Mouse (Mus musculus): Measurements from ENCODE around the gene Gm20547.

Gene Gm20547

DNA sequence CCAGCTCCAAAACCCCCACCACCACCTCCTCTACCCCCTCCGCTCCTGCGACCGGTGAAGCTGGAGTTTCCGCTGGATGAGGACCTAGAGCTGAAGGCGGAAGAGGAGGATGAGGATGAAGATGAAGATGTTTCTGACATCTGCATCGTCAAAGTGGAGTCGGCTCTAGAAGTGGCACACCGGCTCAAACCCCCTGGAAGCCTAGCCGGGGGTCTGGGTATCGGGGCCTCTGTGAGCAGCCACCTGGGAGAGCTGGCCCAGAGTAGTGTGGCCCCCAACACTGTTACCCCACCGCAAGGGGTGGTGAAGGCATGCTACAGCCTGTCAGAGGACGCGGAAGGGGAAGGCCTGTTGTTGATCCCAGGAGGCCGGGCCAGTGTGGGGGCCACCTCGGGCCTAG lies 13.9 kb upstream of the Gm20547 start:
- DNase-seq: no peak

DNA sequence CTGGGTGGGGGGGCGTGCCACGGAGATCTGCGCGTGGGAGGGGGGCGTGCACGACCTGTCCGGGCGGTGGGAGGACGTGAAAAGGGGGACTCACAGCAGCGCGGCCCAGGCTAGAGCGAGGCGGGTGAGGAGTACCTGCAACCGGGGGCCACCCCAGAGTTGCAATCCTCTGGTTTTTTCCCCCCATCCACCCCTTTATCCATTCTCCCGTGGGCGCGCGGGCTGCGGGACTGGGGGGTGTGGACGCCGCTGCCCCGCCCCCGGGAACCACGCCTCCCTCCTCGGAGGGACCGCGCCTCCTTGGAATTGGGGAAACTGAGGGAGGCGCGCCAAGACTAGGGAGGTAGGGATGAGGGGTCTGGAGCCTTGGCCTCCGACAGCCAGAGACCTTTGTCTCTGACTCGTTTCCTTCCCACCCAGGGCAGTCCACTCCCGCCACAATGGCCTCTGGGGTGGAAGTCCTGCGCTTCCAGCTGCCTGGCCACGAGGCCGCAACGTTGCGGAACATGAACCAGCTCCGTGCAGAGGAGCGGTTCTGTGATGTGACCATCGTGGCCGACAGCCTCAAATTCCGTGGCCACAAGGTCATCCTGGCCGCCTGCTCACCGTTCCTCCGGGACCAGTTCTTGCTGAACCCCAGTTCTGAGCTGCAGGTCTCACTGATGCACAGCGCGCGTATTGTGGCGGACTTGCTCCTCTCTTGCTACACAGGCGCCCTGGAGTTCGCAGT lies 13.1 kb upstream of the Gm20547 start:
- DNase-seq: peak; percentile 55

DNA sequence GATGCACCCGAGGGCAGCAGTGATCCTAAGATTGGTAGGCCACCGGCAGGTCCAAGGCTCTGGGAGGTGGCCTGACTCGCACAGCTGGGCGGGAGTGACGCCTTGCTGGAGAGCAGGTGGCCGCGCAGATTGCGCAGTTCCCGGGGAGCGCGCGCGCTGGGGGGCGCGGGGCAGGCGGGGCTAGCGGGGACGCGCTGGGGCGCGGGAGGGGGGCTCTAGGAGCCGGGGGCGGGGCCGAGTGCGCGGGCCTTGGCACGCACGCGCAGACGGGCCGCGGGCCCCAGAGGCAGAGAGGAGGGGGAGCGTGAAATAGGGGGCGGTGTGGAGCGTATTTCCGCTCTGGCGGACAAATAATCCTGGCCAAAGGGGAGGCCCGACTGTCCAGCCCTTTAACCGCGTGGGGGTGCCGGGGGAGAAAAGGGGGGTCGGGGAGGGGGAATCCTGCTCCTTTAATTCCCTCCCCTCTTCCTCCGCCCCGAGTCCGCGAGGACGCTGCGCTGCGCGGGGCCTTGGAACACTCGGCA lies 12.3 kb upstream of the Gm20547 start:
- DNase-seq: peak; percentile 96

DNA sequence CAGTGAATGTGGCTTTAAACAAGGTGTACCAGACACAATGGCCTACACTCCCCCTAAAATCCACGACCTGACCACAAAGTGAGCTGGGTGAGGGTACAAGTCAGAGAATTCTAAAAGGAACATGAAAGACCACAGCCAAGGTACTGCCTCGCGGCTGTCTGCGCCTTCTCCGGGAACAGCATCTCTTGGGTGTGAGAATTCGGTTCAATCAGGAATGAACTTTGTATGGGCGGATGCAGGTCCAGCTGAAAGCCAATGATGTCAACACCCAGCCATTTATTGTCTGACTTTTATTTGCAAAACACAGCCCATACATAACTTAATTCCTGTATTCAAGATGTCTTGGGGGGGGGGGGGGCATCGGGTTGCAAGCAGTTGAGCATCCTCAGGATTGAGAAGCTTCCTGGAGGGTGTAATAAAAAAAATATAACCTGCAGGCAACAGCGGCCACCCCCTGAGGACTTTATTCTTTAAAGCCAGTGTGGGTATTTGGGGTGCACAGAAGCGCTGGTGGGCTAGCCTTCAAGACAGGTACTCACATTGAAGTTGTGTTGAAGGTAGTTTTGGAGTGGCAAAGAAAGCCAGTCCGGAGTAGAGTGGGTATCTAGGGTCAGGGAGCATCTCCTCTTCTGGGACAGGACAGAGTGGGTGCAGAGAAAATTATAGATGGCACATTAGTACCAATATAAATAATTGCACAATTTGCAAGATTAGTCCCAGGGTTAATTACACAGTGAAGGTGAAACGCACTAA lies 11.4 kb upstream of the Gm20547 start:
- no peak for DNase-seq

DNA sequence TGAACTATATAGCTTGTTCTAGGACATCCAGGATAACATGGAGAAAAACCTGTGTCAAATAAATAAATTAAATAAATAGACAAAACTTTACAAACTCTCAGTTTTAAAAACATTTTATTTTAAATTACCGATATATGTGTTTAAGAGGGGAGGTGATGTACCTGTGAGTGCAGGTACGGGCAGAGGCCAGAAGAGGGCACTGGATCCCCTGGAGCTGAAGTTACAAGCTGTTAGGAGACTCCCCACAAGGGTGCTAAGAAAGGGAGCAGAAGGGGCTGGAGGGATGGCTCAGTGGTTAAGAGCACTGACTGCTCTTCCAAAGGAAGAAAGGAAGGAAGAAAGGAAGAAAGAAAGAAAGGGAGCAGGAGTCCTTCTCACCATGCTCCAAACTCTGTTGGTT lies 9.5 kb upstream of the Gm20547 start:
- DNase-seq: no peak

DNA sequence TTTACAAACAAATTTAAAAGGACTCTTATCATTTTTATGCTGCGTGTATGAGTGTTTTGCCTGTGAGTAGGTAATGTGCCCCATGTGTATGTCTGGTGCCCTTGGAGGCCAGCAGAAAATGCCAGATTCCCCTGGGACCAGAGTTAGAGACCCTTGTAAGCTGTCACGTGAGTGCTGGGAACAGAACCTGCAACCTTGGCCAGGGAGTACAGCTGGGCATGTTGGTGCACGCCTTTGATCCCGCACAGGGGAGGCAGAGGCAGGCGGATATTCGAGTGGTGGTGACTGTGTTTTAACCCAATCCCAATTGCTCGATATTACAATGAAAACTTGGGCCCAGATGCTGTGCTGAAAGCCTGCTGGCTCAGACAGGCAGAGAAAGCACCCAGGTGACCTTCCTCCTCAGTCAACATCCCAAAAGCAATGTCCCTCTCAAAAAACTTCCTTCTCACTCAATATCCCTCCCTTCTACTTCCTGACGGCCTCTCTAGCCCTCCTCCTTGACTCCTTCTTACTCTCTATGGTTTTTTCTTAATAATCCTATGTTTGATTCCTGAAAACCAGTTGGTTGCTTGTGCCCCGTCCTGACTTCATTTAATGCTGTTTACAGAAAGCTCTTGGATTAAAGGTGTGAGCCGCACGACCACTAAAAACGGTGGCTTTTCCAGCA lies 8.4 kb upstream of the Gm20547 start:
- DNase-seq: no peak

DNA sequence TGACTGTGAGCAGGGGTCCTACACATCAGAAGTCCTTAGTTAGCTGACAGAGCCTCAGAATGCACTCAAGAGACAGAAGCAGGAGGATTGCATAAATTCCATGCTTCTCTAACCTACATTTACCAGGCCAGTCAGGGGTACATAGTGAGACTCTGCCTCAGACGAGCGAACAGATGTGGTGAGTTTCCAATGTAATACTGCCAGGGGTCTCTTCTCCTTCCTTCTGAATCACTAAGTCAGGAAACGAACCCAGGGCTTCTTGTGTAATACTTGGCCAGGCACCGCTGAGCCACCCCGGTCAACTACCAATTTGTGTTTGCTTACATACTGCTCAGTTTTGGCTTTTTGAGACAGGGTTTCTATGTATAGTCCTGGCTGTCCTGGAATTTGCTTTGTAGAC lies 6.1 kb upstream of the Gm20547 start:
- no peak for DNase-seq

DNA sequence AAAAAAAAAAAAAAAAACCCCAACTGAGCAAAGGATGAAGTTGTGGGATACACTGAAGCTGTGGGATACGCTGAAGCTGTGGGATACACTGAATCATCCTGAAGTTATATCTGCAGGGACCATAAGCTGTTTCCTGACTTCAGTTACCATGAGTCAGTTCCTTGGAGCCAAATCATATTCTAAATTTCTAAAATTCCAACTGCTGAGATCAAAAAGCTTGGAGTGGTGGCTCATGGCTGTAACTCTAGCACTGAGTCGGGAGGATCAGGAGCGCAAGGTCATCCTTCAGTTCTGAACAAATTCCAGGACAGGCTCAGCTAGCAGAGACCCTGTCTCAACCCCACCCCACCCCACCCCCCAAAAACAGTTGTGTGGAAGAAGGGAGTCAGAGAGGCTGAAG lies 3.8 kb upstream of the Gm20547 start:
- DNase-seq: no peak

DNA sequence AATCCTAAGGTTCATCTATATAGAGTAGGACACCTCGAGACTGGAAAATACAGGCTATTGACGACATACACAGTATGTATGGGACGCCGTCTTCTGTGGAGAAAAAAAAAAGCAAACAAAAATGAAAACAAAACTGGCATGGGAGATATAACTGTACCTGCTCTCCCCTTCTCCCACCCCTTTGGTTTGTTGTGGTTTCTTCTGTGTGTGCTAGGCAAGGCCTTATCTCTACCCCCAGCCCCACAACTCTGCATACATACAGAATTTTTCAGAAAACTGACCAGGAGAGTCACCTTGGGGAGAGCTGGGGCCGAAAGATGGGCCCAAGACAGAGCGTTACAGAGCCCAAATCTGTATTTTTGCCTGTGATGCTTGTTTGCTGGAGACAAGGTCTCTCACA lies 2.9 kb upstream of the Gm20547 start:
- no peak for DNase-seq

DNA sequence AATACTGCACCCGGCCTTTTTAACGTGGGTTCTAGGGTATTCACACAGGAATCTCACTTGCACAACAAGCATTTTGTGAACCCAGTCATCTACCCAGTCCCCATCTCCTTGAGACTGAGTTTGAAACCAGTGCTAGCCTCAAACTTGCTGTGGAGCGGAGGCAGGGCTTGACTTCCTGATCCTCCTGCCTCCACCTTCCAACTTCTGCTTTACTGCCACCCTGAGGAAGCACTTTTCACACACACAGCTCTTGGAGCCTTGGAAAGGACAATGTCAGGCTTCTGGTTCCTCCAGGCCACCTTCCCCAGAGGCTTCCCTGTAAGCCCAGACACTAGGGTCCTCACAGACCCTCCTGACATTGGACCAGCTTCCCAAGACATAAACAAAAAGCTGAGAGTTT lies 1.5 kb upstream of the Gm20547 start:
- no peak for DNase-seq

DNA sequence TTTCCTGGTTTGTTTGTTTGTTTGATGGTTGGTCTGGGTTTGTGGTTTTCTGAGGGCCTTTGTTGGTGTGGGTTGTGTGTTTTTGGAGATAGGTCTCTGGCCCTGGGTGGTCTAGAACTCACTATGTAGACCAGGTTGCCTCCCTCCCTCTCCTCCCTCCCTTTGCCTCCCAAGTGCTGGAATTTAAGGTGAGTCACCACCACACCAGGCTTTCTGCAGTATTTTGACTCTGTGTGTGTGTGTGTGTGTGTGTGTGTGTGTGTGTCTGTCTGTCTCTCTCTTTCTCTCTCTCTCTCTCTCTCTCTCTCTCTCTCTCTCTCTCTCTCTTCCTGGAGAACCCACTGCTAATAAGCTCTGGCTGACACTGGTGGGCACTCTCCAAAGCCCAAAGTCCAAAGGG lies 676 bp downstream of the Gm20547 start:
- DNase-seq: no peak

DNA sequence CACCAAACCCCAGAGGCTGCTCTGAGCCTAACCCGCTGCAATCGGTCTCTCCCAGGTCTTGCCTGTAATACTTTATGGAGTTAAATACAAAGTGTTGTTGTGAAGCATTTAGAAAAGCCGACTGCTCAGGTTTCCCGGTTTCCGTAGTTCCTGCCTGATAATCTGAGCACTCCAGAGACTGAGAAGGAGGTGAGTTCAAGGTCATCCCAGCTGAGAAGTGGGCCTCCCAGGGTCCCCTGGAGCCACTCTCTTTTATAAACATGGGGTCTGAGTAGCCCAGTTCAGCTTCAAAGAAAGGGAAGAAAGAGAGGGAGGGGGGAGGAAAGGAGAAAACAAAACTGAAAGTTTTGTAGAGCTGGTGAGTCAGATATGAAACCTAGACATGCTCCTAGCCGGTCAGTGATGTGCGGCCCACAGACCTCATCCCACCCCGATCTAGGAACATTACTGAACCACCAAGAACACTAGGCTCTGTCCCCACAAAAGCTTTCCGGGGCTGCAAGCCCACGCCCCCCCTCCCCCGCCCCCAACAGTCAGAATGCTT lies 2.4 kb downstream of the Gm20547 start, which contains the start of gene Zbtb12:
TSS of gene Zbtb12 (plus strand) at position 148 of the 544 bp plus-strand sequence.
- DNase-seq: no peak

DNA sequence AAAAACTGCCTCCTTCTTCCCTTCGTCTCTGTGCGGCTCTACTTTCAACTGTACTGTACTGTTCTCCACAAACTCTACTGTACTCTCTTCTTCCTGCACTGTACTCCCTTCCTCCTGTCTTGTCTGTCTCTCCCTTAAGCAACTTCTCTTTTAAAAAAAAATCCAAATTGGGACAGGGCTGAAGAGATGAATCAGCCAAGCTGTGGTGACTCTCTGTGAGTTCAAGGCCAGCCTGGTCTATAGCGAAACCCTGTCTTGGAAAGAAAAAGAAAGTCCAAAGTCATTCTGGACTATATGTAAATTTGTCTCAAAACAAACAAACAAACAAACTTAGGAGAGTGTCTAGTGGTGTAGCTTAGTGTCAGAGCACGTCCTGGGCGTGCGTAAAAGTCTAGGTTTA lies 7.5 kb downstream of the Gm20547 start:
- DNase-seq: no peak

DNA sequence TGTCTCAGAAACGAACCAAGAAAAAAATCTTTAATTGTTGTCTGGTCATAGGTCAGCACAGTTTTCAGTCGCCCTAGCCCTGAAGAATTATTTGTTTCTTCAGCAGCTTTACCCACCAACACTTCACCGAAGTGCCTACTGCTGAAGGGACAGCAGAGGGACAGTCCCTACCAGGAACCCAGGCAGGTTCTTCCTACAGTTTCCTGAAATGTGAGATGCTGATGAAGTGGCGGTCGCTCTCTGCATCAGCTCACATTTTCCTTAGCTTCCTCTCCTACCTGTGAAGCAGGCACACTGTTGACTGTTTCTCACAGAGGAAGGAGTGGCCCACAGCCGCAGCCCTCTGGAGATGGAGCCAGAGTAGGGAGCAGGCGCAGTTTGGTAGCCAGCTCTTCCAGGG lies 15.9 kb downstream of the Gm20547 start:
- DNase-seq: no peak

DNA sequence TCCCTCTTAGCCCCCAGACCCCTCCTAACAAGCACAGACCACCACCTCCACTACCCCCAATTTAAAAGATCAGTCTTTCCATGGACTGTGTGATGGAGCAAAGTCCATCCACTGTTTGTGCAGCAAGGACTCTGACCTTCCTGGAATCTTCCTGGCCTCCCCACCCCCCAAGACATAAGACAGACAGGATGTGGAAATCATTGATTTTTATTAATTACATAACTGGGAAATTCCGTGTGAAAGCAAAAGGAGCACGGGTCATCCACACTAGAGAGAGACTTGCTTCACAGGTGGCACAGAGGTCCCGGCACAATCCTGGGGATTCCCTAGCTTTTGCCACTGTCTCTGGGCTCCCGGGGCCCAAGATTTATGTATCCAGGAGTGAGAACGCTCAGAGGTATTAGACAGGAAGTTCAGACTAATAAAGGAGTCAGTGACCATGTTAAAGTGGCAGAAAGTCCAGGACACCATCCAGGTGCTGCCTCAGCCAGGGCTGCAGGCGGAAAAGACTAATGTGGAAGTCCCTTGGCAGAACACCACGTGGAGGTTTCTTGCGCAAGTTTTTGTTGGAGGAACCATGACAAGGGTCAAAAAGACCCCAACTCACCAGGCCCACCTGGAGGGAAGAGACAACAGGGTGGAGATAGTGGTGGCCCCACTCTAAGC lies 19.3 kb downstream of the Gm20547 start, which contains the start of gene Cfb:
TSS of gene Cfb (minus strand) at position 103 of the 666 bp plus-strand sequence.
- DNase-seq: no peak

DNA sequence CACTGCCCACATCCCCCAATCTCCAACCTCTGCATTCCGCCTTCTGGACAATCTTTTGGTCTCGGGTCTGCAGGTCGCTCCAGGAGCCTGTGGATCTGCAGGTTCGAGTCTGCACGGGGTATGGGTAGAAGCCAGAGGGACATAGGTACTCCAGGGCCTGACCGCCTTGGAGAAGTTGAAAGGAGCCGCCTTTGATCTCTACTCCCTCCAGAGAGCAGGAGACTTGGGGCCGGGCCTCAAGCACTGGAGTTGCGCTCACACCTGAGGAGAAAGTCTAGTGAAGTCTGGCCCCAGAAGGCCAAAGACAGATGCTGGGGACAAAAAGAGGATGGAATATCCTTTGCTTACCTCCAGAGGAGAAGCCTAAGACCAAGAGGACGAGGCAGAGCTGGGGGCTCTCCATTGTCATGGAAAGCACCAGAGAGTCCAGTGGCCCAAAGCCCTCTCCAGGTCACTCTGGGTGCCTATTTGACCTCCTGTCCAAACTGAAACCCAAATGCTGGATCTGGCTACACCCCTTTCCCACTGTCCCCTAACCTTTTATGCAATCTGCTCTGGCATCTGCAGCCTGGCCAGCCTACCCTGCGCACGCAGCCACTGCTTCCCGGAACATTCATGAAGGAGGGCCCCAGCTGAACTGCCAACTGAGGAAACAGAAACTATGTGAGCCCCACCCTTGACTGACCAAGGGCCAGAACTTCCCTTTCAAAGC lies 20.0 kb downstream of the Gm20547 start:
- DNase-seq: peak; percentile 34

DNA sequence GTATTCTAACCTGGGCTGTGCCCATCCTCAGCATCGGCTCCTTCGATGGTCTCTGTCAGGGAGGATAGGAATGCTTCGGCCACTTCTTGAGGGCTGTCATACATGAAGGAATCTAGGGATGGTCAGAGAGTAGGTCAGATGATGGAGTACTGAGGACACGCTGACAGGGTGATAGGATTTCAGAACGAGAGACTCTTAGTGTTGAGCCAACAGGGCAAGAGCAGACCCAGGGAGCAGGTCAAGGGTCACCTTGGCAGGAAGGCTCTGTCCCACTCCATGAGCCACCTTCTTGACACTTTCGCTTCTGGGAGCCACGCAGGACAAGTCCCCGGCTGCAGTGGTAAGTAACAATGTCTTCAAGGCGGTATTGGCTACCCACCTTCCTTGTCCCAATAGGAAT lies 21.3 kb downstream of the Gm20547 start:
- DNase-seq: no peak

DNA sequence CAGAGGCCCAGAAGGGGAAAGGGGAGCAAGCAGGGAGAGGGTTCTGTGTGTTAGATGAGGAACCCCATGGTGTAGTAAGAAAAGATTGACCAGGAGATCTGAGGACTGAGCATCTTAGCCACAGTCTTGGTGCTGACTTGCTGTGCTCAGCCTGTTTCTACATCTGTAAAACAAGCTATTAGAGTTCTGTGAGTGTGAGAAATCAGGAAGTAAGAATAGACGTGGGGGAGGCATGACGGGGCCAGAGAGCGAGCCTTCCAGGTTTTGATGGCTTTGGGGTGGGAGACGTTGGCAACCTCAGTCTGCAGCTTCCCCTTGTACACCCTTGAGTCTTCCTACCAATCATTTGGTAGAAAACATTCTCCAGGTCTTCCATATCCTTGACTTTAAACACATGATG lies 23.2 kb downstream of the Gm20547 start:
- no peak for DNase-seq

DNA sequence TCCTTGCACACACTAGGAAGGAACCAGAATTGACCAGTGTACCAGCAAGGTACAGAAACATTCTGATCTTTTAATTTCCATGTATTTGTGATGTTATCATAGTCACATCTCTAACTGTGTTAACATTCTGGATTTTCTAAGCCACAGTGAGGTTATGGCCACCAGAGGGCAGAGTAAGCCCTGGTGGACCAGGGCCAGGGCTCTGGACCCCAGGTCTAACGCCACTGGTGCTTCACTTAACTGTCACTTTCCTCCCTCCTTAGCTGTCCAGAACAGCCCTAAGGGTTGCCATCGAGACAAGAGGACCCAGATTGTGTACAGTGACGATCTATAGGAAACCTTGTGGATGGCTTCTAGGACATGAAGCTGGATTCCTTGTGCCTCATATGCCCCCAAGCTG lies 26.0 kb downstream of the Gm20547 start:
- DNase-seq: peak; percentile 63

DNA sequence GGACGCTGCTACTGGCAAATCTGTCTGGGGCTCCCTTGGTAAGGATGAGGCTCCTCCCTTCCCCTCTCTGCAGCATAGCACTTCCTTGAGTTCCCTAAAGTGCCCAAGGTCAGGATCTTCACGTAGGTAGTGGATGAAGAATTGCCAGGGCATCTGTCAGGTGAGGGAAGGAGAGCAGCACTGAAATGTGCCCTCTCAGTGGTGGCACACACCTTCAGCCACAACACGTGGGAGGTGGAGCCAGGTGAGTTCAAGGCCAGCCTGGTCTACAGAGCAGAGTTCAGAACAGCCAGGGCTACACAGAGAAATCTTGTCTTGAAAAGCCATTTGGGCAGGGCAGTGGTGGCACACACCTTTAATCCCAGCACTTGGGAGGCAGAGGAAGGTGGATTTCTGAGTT lies 27.1 kb downstream of the Gm20547 start:
- DNase-seq: no peak

DNA sequence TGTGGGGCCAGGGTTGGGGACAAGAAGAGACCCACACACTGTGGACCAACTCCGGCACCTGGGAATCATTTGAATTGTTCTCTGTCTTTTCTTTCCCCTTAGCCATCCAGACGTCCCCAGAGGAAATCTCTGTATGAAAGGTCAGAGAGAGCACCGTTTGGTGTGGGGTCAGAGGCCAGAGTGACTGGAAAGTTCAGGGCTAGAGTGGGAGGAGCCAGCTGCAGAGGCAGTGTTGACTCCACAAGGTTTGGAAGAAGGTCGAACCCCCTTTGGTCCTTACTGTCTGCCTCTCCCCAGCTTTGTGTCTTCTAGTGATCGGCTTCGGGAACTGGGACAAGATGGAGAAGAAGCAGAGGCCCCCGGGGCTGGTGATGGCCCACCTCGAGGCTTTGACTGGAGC lies 28.3 kb downstream of the Gm20547 start:
- no peak for DNase-seq

DNA sequence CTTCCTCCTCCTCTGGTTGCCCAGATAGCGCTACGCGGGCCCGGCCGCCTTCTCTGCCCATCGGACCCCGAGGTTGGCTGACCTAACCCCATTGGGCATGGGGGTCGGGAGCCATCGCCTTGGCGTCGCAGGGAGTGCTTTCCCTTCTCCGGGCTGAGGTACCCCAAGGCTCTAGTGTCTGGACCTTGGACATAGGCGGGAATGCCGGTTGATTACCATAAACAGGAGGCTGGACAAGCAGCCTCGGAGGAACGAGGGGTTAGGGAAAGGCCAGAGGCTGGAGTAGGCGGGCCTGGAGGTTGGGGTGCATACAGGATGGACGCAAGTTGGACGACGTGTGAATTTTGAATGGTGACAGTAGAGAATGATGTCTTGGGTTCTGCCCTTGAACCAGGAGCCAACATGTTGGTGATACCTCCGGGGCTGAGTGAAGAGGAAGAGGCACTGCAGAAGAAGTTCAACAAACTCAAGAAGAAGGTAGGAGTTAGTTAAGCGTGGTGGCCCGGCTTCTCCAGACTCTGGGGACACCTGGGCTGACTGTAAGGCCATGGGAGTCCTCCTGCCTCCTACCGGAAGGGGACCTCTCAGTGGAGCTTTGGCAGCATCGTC lies 31.2 kb downstream of the Gm20547 start:
- no peak for DNase-seq

All from lung, postnatal 10 days (tissue).